Mouse (Mus musculus): ENCODE results near the gene Dnajc12.

- TF ChIP-seq POLR2A (IDR thresholded peaks at IDR 0.05; ENCODE audit: borderline replicate concordance, insufficient read depth, low read length), result no peak
- TF ChIP-seq CTCF (IDR thresholded peaks at IDR 0.05; ENCODE audit: borderline replicate concordance, insufficient read depth, low read depth, low read length), result no peak
Observed at GRCm38 (mm10) chr10:63403636-63404035, 21.4 kb downstream of the Dnajc12 start.
